Mouse (Mus musculus) liver, embryonic 13.5 days (tissue): ENCODE data around the gene Homer2. TPM values are rescaled to one million over a fixed set of nuclear protein-coding genes. Genes with fewer than 3 reads are reported as not detected.

Source experiments
- ATAC-seq: fragments of 200-750 bp; cut with Nextera tagmentation; 2 replicates; pipeline ENCODE4 v1.8.0; 2017; ENCODE audit warnings: low read depth, mild to moderate bottlenecking, moderate number of reproducible peaks, moderate library complexity
- DNase-seq: peaks from one replicate; pipeline ENCODE4 v3.0.0; 2022
- H3K27ac ChIP-seq: fragments of 300-500 bp; sonication (generic); 2 replicates; pipeline ENCODE4 v1.5.1; 2015; ENCODE audit warnings: moderate library complexity, mild to moderate bottlenecking, inconsistent platforms
- H3K27me3 ChIP-seq: fragments of 300-500 bp; sonication (generic); 2 replicates; pipeline ENCODE4 v1.6.1; 2015; ENCODE audit warnings: mild to moderate bottlenecking, inconsistent platforms
- H3K36me3 ChIP-seq: fragments of 300-500 bp; sonication (generic); 2 replicates; pipeline ENCODE4 v1.6.1; 2015; ENCODE audit warnings: mild to moderate bottlenecking, inconsistent platforms
- H3K4me1 ChIP-seq: fragments of 300-500 bp; sonication (generic); replicated peaks from 2 replicates; pipeline ENCODE4 v1.6.1; 2015; ENCODE audit warnings: inconsistent platforms
- H3K4me2 ChIP-seq: fragments of 300-500 bp; sonication (generic); 2 replicates; pipeline ENCODE4 v1.6.1; 2015; ENCODE audit warnings: inconsistent platforms, mild to moderate bottlenecking, moderate library complexity
- H3K4me3 ChIP-seq: fragments of 300-500 bp; sonication (generic); replicated peaks from 2 replicates; pipeline ENCODE4 v1.5.1; 2015; ENCODE audit warnings: mild to moderate bottlenecking, inconsistent platforms
- H3K9ac ChIP-seq: fragments of 300-500 bp; sonication (generic); 2 replicates; pipeline ENCODE4 v1.6.1; 2015; ENCODE audit warnings: mild to moderate bottlenecking, inconsistent platforms
- H3K9me3 ChIP-seq: fragments of 300-500 bp; sonication (generic); replicated peaks from 2 replicates; pipeline ENCODE4 v1.6.1; 2016; ENCODE audit warnings: inconsistent platforms
- WGBS: fragments of 180-500 bp; shearing (Covaris S2); methylation state at CpG from one replicate; pipeline ENCODE4 v1.1.7; 2015; ENCODE audit not compliant: insufficient replicate concordance; 5-methylcytosine and 5-hydroxymethylcytosine counted together
- polyA plus RNA-seq: library from polyadenylated mRNA; unstranded; fragments of >200 nt; fragmentation: Nextera tagmentation; extraction: Ambion mirVana; gene quantifications from 2 replicates; pipeline ENCODE4 v1.2.1, GENCODE M21; 2015

Homer2 gene
- polyA plus RNA-seq, 1 experiment from 2014 or later, result 5.7 TPM

DNA sequence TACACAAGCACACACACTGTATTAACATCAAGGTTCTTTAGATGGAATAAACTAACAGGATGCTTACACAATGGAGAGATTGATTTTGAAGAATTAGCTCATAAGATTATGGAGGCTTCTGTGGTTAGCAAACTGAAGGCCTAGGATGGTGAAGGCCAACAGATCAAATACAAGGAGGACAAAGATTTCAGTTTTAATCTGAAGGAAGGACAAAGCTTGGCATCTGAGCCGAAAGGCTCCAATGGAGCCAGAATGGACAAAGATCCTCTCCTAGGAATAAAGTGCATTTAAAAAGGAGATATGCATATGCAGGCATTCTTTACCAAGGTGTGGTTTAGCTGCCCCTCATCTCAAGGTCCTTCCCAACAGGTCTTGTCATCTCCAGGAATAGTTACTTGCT lies 137.5 kb downstream of the Homer2 start:
- WGBS, result 84% methylated on average over 1 of the region's 1 CpGs

GRCm38 (mm10) chr7:81567396-81567795 lies 139.9 kb downstream of the Homer2 start:
- ATAC-seq, result no peak
- Histone ChIP-seq H3K36me3 (no peaks in the 10 kb centered on the region), H3K27ac (no peak overlapping the region), H3K4me2 (no peak overlapping the region), H3K27me3 (no peaks in the 10 kb centered on the region), H3K4me3 (no peak overlapping the region), H3K9ac (no peak overlapping the region), H3K9me3 (no peaks in the 10 kb centered on the region), H3K4me1 (peaks cover 15% of the 10 kb centered on the region)
- DNase-seq, result no peak
- WGBS, result 78% methylated on average over 5 of the region's 5 CpGs

More for the DNA sequence above, 137.5 kb downstream of the Homer2 start:
- DNase-seq (no peak), ATAC-seq (no peak)
- H3K4me2 ChIP-seq, result no peak overlapping the region
- no peak overlapping the region for H3K9ac ChIP-seq
- peaks cover 32% of the 10 kb centered on the region for H3K4me1 ChIP-seq
- peaks cover 2% of the 10 kb centered on the region for H3K36me3 ChIP-seq
- no peaks in the 10 kb centered on the region for H3K27me3 ChIP-seq
- H3K27ac ChIP-seq, result no peak overlapping the region
- no peaks in the 10 kb centered on the region for H3K9me3 ChIP-seq
- no peak overlapping the region for H3K4me3 ChIP-seq

DNA sequence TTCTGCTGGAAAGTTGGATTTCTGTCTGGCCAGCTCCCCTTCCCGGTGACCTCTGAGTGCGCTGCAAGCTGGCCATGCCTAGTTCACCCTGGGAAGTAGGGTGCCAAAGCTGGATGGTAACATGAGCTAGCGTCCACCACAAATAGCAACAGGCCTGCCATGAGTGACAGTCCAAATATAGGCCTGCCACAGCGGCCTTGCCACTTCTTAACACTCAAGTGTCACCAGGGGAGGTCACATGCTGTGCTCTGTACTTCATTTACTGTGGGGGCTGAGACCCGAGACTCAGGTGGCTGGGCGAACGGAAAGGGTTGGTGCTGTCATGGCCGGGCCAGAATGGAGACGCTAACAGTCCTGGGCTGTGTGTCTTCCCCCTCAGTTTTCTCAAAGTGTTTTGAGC lies 140.4 kb downstream of the Homer2 start, which contains the start of gene Fsd2:
TSS of gene Fsd2 (minus strand) at position 53 of the 400 bp plus-strand sequence.
- no peak within 1 kb of the TSS for H3K4me3 ChIP-seq
- ATAC-seq, result no peak
- H3K27me3 ChIP-seq, result no peaks in the 10 kb centered on the region
- H3K27ac ChIP-seq, result no peak within 1 kb of the TSS
- no peak for DNase-seq
- H3K9me3 ChIP-seq, result no peaks in the 10 kb centered on the region
- H3K4me2 ChIP-seq, result no peak within 1 kb of the TSS
- no peaks in the 10 kb centered on the region for H3K36me3 ChIP-seq
- peaks cover 12% of the 10 kb centered on the region for H3K4me1 ChIP-seq
- H3K9ac ChIP-seq, result no peak within 1 kb of the TSS
- WGBS, result 78% methylated on average over 9 of the region's 9 CpGs

- Histone ChIP-seq H3K27me3 (no peaks in the 10 kb centered on the region), H3K27ac (no peak overlapping the region), H3K9ac (no peak overlapping the region), H3K36me3 (no peaks in the 10 kb centered on the region), H3K4me2 (no peak overlapping the region), H3K9me3 (no peaks in the 10 kb centered on the region), H3K4me3 (no peak overlapping the region), H3K4me1 (peaks cover 12% of the 10 kb centered on the region)
- 28% methylated on average over 4 of the region's 4 CpGs for WGBS
- DNase-seq (no peak), ATAC-seq (no peak)
These were observed 141.0 kb downstream of the Homer2 start for GRCm38 (mm10) chr7:81566332-81566731.

- no peak overlapping the region for H3K4me2 ChIP-seq
- H3K9me3 ChIP-seq, result no peaks in the 10 kb centered on the region
- 59% methylated on average over 7 of the region's 7 CpGs for WGBS
- H3K4me1 ChIP-seq, result peaks cover 7% of the 10 kb centered on the region
- no peaks in the 10 kb centered on the region for H3K27me3 ChIP-seq
- H3K27ac ChIP-seq, result no peak overlapping the region
- H3K36me3 ChIP-seq, result no peaks in the 10 kb centered on the region
- no peak overlapping the region for H3K4me3 ChIP-seq
- DNase-seq (no peak), ATAC-seq (no peak)
- no peak overlapping the region for H3K9ac ChIP-seq
These were observed 141.8 kb downstream of the Homer2 start for GRCm38 (mm10) chr7:81565381-81566055.

DNA sequence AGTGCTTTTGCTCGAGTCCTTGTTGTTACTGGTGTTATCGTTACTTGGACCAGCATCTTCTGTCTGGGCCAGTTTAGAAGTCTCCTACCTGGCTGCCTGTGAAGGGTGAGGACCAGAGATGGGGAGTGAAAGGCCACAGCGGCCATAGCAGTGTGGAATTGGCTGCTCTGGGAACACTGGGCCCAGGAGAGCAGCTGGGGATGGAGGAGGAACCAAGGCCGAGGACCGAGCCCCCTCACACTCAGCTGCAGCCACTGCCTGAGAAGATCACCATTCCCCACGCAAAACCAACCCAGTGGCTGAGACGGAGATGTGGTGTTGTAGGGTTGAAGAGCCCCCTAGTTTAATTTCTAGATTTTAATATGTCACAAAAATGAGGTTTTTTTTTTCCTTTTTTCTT lies 142.6 kb downstream of the Homer2 start:
- Histone ChIP-seq H3K9me3 (no peaks in the 10 kb centered on the region), H3K27ac (no peak overlapping the region), H3K4me3 (no peak overlapping the region), H3K36me3 (no peaks in the 10 kb centered on the region), H3K27me3 (no peaks in the 10 kb centered on the region), H3K4me1 (peaks cover 3% of the 10 kb centered on the region; the same call in 1 of the 2 replicates), H3K9ac (no peak overlapping the region), H3K4me2 (no peak overlapping the region)
- 51% methylated on average over 7 of the region's 7 CpGs for WGBS
- ATAC-seq (no peak), DNase-seq (no peak)

GRCm38 (mm10) chr7:81563506-81564015 lies 143.8 kb downstream of the Homer2 start:
- DNase-seq, result no peak
- H3K4me3 ChIP-seq, result no peak overlapping the region

GRCm38 (mm10) chr7:81561211-81561610 lies 146.1 kb downstream of the Homer2 start:
- peaks cover under 1% of the 10 kb centered on the region; the same call in 1 of the 2 replicates for H3K4me1 ChIP-seq
- H3K27ac ChIP-seq, result no peak overlapping the region
- no peaks in the 10 kb centered on the region for H3K27me3 ChIP-seq
- no peak for DNase-seq
- no peaks in the 10 kb centered on the region for H3K36me3 ChIP-seq
- no peak for ATAC-seq
- H3K4me3 ChIP-seq, result no peak overlapping the region
- no peak overlapping the region for H3K9ac ChIP-seq
- 67% methylated on average over 5 of the region's 5 CpGs for WGBS
- no peaks in the 10 kb centered on the region for H3K9me3 ChIP-seq
- H3K4me2 ChIP-seq, result no peak overlapping the region

More at GRCm38 (mm10) chr7:81563506-81564015, 143.8 kb downstream of the Homer2 start:
- Histone ChIP-seq H3K9ac (no peak overlapping the region), H3K27me3 (no peaks in the 10 kb centered on the region), H3K4me2 (no peak overlapping the region), H3K9me3 (no peaks in the 10 kb centered on the region), H3K36me3 (no peaks in the 10 kb centered on the region), H3K4me1 (peaks cover 3% of the 10 kb centered on the region; the same call in 1 of the 2 replicates), H3K27ac (no peak overlapping the region)
- WGBS, result 57% methylated on average over 4 of the region's 4 CpGs
- no peak for ATAC-seq

- no peak for ATAC-seq
- Histone ChIP-seq H3K9ac (no peak overlapping the region), H3K36me3 (no peaks in the 10 kb centered on the region)
These were observed 147.0 kb downstream of the Homer2 start for GRCm38 (mm10) chr7:81560101-81561049.

GRCm38 (mm10) chr7:81559231-81559980 lies 147.9 kb downstream of the Homer2 start:
- Histone ChIP-seq H3K4me1 (no peaks in the 10 kb centered on the region), H3K27me3 (no peaks in the 10 kb centered on the region), H3K4me2 (no peak overlapping the region), H3K27ac (no peak overlapping the region), H3K9ac (no peak overlapping the region), H3K4me3 (no peak overlapping the region), H3K36me3 (no peaks in the 10 kb centered on the region), H3K9me3 (no peaks in the 10 kb centered on the region)
- ATAC-seq (no peak), DNase-seq (no peak)
- WGBS, result 70% methylated on average over 14 of the region's 14 CpGs

More at GRCm38 (mm10) chr7:81560101-81561049, 147.0 kb downstream of the Homer2 start:
- Histone ChIP-seq H3K27me3 (no peaks in the 10 kb centered on the region), H3K9me3 (no peaks in the 10 kb centered on the region), H3K4me2 (no peak overlapping the region), H3K27ac (no peak overlapping the region), H3K4me1 (no peaks in the 10 kb centered on the region), H3K4me3 (no peak overlapping the region)
- 58% methylated on average over 8 of the region's 8 CpGs for WGBS
- DNase-seq, result no peak

GRCm38 (mm10) chr7:81557985-81558360 lies 149.4 kb downstream of the Homer2 start:
- H3K36me3 ChIP-seq, result no peaks in the 10 kb centered on the region
- no peak overlapping the region for H3K9ac ChIP-seq
- no peak overlapping the region for H3K4me2 ChIP-seq
- no peaks in the 10 kb centered on the region for H3K4me1 ChIP-seq
- no peak for ATAC-seq
- no peaks in the 10 kb centered on the region for H3K27me3 ChIP-seq
- DNase-seq, result no peak
- H3K4me3 ChIP-seq, result no peak overlapping the region
- H3K27ac ChIP-seq, result no peak overlapping the region
- no peaks in the 10 kb centered on the region for H3K9me3 ChIP-seq
- WGBS, result 65% methylated on average over 4 of the region's 4 CpGs
